Mouse (Mus musculus): ENCODE results near the gene Card14. TPM values are rescaled to one million over a fixed set of nuclear protein-coding genes. Genes with fewer than 3 reads are reported as not detected.

Card14 gene
- polyA plus RNA-seq, 1 experiment from 2014 or later = 0.06 TPM

DNA sequence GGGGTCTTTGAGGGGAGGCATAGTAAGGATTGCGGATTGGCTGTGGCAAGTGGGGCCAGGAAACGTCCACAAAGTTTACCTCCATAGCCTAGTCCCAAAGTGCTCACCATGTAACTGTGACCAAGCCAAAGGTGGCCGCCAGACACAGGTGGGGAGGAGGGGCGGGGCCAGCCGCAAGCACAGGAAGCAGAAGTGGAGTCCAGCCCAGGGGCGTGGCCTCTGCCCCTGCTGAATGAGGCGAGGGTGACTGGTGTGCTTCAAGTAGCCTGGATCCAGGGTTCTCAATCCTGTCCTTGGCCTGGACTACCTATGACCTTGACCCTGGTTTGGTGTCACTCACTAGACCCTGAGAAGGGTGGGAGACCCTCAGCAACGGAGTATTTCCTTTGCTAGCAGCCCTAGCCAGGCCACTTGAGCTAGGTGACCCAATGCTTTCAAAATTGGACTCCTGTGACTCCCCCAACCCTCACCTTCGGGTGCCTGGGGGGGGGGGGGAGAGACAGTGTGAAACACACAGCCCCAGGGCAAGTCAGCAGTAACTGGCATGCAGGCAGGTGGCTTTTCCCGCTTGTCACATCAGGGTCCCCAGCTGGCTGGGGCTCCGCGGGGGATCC is 84.5 kb downstream of the Card14 start:
- Histone ChIP-seq H3K27me3 (peaks cover 94% of the 10 kb centered on the region), H3K4me1 (peaks cover 22% of the 10 kb centered on the region), H3K4me2 (replicated peaks) (no peak overlapping the region), H3K36me3 (no peaks in the 10 kb centered on the region), H3K9ac (replicated peaks) (no peak overlapping the region), H3K9me3 (no peaks in the 10 kb centered on the region), H3K27ac (replicated peaks) (no peak overlapping the region), H3K4me3 (no peak overlapping the region)
- no peak for ATAC-seq (ENCODE audit: low FRiP score, low read depth)
- 2% methylated on average over 12 of the region's 12 CpGs for WGBS

DNA sequence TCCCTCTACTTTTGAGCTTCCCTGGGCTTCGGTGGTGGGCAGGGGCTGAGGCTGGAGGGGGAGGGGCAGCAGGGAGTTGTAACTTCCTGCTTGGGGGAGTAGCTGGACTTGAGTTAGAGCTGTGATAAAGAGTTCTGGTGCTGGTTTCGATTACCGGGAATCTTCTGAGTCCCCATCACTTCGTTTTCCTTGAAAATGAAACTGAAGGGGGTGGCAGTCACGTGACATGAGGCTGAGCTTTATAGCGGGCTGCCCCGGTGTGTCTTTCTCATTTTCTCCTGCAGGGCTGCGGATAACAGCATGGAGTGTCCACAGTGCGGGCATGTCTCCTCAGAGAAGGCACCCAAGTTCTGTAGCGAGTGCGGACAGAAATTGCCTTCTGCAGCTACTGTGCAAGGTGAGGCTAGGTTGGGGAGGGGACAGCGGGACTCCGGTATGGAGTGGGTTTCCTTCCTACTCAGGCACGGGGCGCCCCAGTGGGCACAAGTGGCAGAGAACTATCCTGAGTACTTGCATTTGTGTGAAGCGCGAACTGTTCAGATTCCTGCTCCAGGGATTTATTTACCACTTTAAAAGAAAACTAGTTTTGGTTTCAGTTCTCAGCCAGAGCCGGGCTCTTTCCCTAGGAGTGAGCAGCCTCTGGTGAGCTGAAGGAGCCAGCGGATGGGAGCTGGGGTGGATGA is 85.4 kb downstream of the Card14 start, which contains the start of gene Rnf213:
Gene Rnf213 (plus strand): TSS at position 301 of the 683 bp plus-strand sequence.
- WGBS = 1% methylated on average over 19 of the region's 19 CpGs
- peak within 1 kb of the TSS; percentile 43 for H3K4me3 ChIP-seq
- H3K4me2 ChIP-seq (replicated peaks) = peak within 1 kb of the TSS; percentile 57
- peak within 1 kb of the TSS; percentile 49 for H3K9ac ChIP-seq (replicated peaks)
- peaks cover 22% of the 10 kb centered on the region for H3K4me1 ChIP-seq
- no peak within 1 kb of the TSS for H3K27ac ChIP-seq (replicated peaks)
- peak; percentile 60; the same call in 1 of the 2 replicates for ATAC-seq (ENCODE audit: low FRiP score, low read depth)
- H3K27me3 ChIP-seq = peaks cover 89% of the 10 kb centered on the region
- no peaks in the 10 kb centered on the region for H3K36me3 ChIP-seq
- no peaks in the 10 kb centered on the region for H3K9me3 ChIP-seq

DNA sequence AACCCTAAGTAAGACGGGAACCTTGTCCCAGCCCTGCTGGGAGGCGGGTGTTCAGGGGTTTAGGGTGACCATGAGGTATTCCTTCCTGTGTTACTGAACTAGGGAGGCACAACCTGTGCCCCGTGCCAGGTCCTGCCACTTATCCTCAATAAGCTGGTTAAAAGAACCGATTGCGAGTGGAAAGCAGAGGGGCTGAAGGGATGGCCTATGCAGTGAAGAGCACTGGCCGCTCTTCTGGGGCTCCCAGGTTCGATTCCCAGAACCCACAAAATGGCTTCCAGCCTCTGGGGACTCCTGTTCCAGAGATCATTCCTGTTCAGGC is 85.9 kb downstream of the Card14 start:
- Histone ChIP-seq H3K36me3 (no peaks in the 10 kb centered on the region), H3K27ac (replicated peaks) (no peak overlapping the region), H3K9me3 (no peaks in the 10 kb centered on the region), H3K27me3 (peaks cover 84% of the 10 kb centered on the region), H3K4me1 (peaks cover 22% of the 10 kb centered on the region), H3K9ac (replicated peaks) (peak overlapping the region; percentile 49; the same call in 1 of the 2 replicates), H3K4me3 (peak overlapping the region; percentile 43), H3K4me2 (replicated peaks) (peak overlapping the region; percentile 57)
- no peak for ATAC-seq (ENCODE audit: low FRiP score, low read depth)
- WGBS = 32% methylated on average over 7 of the region's 7 CpGs

DNA sequence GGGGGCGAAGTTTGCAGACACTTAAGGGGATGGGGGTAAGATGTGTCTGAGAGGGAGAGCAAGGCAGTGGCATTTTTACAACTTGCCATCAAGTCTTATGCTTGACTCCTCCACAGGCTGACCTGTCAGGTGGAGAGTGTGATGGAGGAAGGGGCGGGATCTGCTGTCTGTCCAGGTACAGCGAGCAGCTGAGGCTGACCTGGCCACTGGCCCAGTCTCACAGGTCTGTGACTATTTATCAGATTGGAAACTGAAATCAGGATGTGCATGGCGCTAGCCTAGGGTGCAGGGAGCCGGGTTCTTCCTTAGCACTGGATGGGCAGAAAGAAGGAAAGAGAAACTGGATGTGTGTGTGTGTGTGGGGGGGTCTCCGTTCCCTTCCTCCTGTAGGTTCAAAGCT is 86.6 kb downstream of the Card14 start:
- no peaks in the 10 kb centered on the region for H3K36me3 ChIP-seq
- ATAC-seq (ENCODE audit: low FRiP score, low read depth) = no peak
- H3K4me3 ChIP-seq = no peak overlapping the region
- no peak overlapping the region for H3K4me2 ChIP-seq (replicated peaks)
- peaks cover 76% of the 10 kb centered on the region for H3K27me3 ChIP-seq
- no peak overlapping the region for H3K9ac ChIP-seq (replicated peaks)
- H3K27ac ChIP-seq (replicated peaks) = no peak overlapping the region
- WGBS = 51% methylated on average over 6 of the region's 6 CpGs
- no peaks in the 10 kb centered on the region for H3K9me3 ChIP-seq
- H3K4me1 ChIP-seq = peaks cover 22% of the 10 kb centered on the region

MicroRNAs within 50 kb of the gene (microRNA counts, 519-probe panel; counts per million panel counts)
- not detected for microRNA mmu-miR-1932

Small RNA genes within 50 kb of the gene (microRNA-seq; reads per million reads assigned to microRNA genes)
- not detected for gene Mir1932

Other genes with a start within 250 kb of the Card14 start
- 12.4 and 15.2 TPM in 2 replicates for gene Cbx4, start 221.5 kb upstream of the Card14 start, polyA plus RNA-seq (2016; fragmentation: Nextera tagmentation; extraction: Ambion mirVana)
- 30.9 and 35.1 TPM in 2 replicates for gene Tbc1d16, start 79.3 kb upstream of the Card14 start, polyA plus RNA-seq (2016; fragmentation: Nextera tagmentation; extraction: Ambion mirVana)
- gene Ccdc40, start 79.2 kb upstream of the Card14 start, polyA plus RNA-seq (2016; fragmentation: Nextera tagmentation; extraction: Ambion mirVana) = 18.6 and 24.1 TPM in 2 replicates
- gene Gaa, start 39.9 kb upstream of the Card14 start, polyA plus RNA-seq (2016; fragmentation: Nextera tagmentation; extraction: Ambion mirVana) = 40.6 and 42.1 TPM in 2 replicates
- gene Eif4a3, start 7.7 kb upstream of the Card14 start, polyA plus RNA-seq (2016; fragmentation: Nextera tagmentation; extraction: Ambion mirVana) = 326 and 341 TPM in 2 replicates
- gene Sgsh, start 47.8 kb downstream of the Card14 start, polyA plus RNA-seq (2016; fragmentation: Nextera tagmentation; extraction: Ambion mirVana) = 4.6 and 6.5 TPM in 2 replicates
- 4.2 and 6.1 TPM in 2 replicates for gene Slc26a11, start 47.8 kb downstream of the Card14 start, polyA plus RNA-seq (2016; fragmentation: Nextera tagmentation; extraction: Ambion mirVana)
- gene Rnf213, start 85.3 kb downstream of the Card14 start, polyA plus RNA-seq (2016; fragmentation: Nextera tagmentation; extraction: Ambion mirVana) = 1.2 TPM in 2 replicates
- 24.9 and 25.1 TPM in 2 replicates for gene Endov, start 183.6 kb downstream of the Card14 start, polyA plus RNA-seq (2016; fragmentation: Nextera tagmentation; extraction: Ambion mirVana)
- 5.9 and 6.2 TPM in 2 replicates for gene Nptx1, start 240.0 kb downstream of the Card14 start, polyA plus RNA-seq (2016; fragmentation: Nextera tagmentation; extraction: Ambion mirVana)